Mouse (Mus musculus): Measurements from ENCODE around the gene Akr1c20.

The Akr1c20 gene

DNA sequence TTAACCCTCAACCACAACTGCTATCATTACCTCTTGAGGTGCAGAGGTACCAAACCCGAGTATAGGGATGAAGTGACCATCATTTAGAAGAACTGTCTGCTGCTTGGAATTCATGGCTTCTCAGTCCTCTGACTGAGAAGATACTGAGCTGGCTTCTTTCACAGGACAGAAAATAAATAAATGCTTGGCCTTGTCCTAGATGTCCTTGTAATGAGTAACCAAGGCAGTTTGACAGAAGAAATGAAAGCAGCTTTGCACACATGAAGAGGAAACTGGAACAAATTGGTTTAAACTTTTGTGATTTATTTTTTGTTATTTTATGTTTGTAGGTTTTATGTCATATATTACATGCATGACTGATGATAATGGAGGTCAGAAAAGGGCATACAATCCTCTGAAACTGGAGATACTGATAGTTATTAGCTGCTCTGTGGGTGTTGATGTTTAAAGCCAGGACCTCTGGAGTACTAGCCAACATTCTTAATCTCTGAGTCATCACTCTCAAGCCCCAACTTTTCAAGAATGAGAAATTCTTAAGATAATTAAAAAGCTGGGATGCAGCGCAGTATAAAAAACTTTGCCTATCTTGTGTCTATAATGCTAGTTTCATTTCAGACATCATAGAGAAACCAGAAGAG is at the start of gene Akr1c20:
Gene Akr1c20 (minus strand): TSS at position 145 of the 638 bp plus-strand sequence.
- no peak for DNase-seq

DNA sequence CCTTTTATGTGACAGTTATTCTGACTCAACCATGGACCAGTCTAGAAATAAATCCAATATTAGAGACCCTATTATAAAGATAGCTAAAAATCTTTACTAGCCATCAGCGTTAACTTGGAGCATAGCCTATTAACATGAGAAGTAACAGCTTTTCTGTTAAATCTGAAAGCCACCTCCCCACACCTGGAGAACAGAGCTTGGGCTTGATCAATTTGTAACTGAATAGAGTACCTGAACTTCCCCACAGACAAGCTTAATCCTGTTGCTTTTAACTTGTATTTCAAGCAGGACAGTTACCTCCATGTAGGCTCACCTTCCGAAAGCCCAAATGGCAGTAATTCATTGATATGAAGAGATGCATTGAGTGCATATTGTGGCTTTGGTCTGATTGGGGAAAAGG is 42.9 kb upstream of the Akr1c20 start:
- DNase-seq = no peak

GRCm38 (mm10) chr13:4560500-4560899 is 37.4 kb upstream of the Akr1c20 start:
- DNase-seq = no peak

DNA sequence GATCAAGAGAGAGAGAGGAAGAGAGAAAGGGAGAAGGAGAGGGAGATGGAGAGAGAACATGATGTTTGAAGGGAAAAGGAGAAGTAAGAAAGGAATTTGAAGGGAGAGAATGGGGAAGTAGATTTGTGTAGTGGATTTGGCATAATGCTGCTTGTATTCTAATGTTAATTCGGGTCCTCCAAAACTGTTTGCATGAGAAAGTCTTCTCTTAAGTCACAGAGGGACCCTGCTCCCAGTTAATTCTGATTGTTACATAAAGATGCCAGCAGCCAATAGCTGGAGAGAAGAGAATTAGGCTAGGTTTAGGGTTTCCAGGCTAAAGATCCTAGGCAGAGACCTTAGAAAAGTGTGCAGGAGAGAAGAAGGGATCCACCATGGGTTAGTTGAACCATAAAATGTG is 36.0 kb upstream of the Akr1c20 start:
- DNase-seq = no peak

- no peak for DNase-seq
These were observed 8.3 kb downstream of the Akr1c20 start for GRCm38 (mm10) chr13:4514811-4515210.

- DNase-seq = no peak
These were observed 55.2 kb downstream of the Akr1c20 start for GRCm38 (mm10) chr13:4467896-4468295.

- DNase-seq = no peak
These were observed 57.5 kb downstream of the Akr1c20 start for GRCm38 (mm10) chr13:4465641-4466040.
